Mouse (Mus musculus) megakaryocyte progenitor cell, adult 5-6 weeks (primary cell): ENCODE measurements at regions not wholly inside any gene's neighbourhood (a gene's known extent, or its start where the extent isn't known, plus 50 kb on each side); places are given as distances from the start of the nearest gene placed in this dataset.

Experiments used
- ATAC-seq: replicated peaks from 2 replicates; pipeline ENCODE4 v1.8.0; 2016; ENCODE audit warnings: mild to moderate bottlenecking, moderate TSS enrichment, inconsistent platforms; ENCODE audit not compliant: poor library complexity

DNA sequence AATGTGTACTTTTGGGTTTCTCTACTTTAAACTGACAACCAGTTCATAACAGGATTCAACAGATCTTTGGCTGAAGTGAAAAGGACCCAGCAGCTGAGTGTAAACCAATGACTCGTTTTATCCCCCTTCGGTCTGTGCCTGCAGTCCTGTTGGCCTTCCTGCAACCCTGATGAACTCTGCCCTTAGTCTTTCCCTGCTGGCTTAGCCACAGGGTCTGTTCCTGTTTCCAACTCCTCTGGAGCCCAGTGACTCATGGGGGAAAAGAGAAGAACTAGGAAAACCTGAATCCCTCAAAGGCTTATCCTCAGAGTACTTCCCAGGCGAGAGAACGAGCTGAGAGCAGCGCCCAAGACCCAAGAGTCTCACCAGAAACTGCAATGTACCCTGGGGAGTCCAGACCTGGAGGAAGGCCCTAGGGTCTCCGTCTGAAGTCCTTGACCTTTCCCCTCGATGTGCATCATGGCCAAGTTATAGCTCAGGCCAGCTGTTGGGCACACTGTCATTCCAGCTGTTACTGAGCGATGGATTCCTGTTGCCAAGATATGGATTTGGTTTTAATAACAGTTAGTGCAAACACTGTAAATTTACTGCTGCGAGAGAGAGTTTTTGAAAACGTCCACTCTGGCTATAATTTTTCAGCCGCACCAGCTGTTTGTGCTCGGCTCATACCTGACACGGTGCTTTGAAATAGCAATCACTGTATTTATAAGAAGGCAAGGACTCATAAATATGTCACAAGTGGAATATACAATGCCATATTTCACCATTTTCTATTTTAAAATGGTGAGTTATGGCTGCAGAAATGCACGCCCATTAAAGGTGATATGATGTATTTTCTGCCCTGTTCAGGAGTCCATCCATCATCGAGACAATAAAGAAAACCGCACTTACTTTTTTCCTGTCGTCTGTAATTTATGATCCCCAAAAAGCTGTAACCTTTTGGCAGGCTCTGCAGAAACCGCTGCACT is 63.3 kb upstream of the Zfp703 start:
- no peak for ATAC-seq

DNA sequence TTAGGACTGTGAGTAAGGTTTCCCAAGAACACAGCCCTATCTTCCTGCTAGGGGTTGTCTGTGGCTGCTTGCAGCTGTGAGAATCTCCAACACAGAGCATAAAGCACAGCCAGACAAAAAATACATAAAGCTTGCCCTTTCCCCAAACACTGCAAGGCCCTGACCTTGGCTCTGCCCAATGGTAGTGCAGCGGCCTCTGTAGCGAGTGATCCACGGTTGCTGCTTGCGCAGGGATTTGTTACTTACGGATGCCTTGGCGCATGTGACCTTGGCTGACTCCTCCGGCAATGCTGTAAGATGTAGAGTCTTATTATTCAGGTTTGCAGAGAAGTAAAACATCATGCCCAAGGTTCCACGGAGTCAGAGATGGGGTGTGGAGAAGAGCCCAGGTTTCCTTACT is 61.4 kb upstream of the Zfp703 start:
- ATAC-seq, result no peak

DNA sequence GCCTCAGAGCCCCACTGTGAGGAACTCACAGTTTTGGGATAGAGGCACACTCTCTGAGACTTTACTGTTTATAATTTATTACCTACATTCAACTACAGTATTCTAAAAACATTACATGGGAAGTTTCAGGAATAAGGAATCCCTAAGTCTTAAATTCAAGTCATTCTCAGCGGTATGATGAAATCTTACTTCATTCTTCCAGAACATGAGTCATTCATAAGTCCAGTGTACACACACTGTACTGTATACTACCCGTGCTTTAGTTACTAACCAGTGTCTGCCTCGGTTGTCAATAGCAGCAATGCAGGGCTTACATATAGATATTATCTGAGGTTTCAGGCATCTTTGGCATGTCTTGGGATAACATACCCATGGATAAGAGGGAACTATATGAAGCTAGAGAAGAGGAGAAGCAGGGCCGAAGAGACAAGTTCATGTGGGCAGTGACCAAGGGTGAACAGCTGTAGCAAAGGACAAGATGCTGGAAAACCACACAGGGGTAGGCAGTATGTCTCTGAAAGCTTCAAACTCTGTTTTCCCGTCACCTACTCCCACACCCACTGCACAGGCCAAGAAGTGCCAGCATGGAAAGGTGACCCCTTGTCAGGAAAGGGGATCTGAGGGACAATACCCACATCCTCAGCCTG is 55.5 kb upstream of the Zfp703 start:
- ATAC-seq, result no peak

DNA sequence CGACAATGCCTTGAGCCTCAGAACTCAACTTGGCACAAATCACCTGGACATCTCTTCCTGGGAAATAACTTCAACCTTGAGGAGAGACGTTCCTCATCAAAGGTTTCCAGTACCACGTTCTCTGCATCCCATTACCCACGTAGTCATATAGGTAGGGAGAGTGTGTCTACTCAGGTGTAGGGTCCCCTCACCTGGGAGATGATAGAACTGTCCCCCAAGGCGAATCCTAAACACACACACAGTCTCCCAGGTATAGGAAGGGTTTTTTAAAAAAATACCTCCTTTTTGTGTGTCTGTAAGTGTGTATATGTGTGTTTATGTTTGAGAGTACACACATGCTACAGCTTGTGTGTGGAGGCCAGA is 55.0 kb upstream of the Zfp703 start:
- no peak for ATAC-seq

DNA sequence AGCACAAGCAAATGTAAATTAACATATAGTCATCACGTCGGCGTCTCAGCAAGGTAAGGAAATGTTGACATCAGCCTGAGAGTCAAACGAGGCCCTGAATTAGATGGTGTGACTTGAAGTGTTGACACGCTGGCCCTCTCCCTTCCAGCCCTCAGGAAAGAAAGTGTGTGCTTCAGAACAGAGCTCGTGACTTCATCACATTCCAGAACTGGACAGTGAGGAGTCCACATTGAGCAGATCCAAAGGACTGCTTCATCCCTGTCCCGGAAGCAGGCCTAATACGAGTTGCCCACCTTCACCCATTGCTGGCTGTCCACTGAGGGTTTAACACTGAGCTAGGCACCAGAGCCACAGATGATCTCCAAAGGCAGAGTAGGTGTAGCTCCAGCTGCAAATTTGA is 54.0 kb upstream of the Zfp703 start:
- ATAC-seq, result no peak
